Mouse (Mus musculus) embryo, embryonic 10 days (tissue): ENCODE results near the gene Nrtn.

ENCODE experiments used
- DNase-seq: peaks from one replicate; pipeline ENCODE4 v3.0.0-alpha.2; 2015; ENCODE audit warnings: low spot score

Nrtn gene

DNA sequence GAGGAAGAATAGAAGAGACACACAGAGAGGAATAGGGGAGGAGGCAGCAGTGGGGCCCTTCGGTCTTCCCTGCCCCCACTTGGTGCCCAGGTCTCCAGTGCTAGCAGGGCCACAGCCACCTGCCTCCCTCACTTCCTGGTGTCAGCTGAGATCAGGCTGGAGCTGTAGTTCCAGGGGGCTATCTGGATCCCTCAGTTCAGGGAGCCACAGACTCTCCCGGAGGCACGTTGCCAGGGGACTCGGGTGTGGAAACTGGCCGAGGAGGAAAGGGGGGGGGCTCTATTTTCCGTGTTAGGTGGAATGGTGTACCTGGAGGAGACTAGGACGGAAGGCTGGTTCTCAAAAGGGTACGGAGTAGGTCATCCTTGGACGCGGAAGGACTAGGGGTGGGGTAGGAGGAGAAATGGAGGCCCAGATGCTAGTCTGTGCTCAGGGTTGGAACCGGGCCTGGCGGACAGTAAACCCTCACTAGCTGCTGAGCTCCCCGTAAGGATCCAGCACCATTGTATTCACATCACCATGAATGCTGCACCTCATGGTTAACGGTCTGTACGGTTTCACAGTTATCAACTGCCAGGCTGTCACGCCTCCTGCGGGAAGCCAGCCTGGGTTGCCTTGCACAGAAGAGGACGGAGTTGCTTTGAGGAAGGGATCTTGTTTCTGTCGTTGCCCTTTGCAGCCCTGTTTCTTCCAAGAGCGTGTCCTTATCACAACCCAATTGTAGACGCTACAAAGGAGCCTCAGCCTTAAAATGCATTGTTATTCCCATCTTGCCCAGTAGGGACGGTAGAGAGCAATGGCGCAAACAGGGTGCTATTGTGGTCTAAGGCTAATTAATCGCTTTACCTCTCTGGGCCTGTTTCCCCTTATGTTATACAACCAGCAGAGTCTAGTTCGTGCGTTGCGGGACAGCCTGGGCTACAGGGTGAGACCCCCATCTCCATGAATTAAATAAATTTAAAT is 5.7 kb upstream of the Nrtn start:
- peak; percentile 78 for DNase-seq

DNA sequence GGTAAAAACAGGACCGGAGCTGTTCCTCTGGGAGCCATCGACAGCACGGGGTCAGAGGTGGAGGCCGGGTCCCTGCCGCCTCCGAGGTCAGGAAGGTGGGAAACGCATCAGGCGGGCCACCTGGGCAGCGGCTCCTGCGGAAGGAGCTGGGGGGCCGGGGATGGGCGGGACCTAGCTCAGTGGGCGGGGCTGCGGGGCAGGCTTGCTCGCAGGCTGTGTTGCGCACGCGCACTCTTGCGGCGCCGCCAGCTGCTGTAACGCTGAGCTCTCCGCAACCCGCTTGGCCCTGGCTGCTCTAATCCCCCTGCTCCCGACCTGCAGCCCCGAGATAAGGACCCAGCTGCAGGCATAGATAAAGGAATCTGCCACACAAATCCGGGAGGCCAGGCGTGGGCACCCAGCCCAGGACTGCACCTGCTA is 4.7 kb upstream of the Nrtn start:
- DNase-seq = peak; percentile 95

DNA sequence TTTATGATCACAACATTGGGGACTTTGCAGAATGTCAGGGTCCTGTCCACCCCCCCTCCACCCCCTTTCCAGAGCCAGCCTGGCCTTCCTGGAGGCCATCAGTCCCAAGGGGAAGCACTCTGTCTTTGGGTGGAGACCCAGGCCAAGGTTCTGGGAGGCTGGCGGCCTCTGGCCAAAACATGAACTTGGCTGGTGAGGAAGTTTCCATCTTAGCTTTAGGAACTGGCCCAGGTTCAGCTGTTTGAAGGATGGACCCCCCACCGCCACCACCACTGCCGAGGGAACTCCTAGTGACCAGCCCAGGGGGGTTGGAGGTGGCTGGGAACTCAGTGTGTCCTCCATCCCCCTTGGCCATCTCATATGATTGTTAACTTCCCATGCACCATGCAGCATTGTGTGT is 3.7 kb upstream of the Nrtn start:
- DNase-seq = no peak

DNA sequence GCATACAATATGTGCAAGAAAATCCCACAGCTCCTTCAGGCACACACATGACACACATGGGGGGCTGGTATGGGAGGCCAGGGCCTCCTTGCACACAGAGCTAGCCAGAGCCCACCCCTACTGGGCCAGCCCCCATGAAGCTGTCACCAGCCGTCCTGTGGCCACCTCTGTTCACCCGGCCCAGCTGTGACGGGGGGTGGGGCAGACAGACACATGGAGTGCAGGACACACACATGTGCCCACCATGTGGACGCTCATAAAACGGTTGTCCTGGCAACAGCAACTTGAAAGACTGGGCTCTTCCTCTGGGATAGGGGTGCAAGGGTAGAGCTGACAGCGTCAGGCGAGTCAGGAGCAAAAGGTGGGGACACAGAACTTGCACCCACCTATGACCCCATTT is 1.9 kb upstream of the Nrtn start:
- DNase-seq = peak; percentile 44

DNA sequence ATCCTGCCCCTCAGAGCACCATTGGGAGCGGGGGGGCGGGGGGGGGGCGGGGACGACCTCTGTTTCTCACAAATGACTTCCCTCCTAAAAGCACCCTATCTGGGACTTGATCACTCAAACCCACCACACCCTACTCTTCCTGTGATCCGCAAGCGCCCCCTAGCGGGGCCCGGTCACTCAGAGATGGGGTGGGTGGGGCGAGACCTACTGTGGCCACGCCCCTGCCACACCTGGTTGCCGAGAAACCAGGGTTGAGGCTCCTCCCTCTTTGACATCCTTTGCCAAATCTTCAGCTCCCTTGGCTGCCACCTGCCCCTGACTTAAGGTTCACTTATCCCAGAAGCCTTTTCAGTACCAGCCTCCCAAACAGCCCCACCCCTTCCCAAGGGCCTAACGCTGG is 802 bp upstream of the Nrtn start:
- peak; percentile 52 for DNase-seq

DNA sequence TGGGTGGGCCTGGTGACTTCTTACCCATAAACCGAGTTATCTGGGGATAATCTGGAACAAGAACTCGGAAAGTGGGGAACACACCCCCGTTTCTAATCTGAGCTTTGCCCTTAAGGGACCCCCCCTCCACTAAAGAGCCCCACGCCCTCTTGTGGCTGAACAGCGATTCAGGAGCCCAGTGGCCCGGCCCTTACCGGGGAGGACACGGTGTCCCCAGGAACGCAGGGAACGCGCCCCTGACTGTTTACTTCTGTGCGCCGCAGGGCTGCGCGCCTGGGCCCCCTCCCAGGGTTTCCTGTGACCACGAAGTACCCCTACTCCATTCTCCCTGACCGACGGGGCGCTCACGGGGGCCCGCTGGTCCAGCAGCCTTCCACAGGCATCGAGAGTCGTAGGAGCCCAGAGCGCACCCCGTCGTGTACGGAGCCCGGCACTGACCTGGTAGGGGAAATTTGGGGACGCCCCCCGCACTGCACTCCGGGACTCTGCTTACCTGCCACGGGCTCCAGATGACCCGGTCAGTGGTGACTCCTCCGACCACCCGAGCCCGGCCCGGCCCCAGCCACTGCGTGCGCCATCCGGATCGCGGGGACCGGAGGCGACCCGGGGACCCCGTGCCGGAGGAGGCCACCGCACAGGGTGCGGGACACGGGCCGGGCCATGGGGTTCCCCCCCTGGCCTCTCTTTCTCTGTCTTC is 479 bp downstream of the Nrtn start:
- DNase-seq = peak; percentile 23

DNA sequence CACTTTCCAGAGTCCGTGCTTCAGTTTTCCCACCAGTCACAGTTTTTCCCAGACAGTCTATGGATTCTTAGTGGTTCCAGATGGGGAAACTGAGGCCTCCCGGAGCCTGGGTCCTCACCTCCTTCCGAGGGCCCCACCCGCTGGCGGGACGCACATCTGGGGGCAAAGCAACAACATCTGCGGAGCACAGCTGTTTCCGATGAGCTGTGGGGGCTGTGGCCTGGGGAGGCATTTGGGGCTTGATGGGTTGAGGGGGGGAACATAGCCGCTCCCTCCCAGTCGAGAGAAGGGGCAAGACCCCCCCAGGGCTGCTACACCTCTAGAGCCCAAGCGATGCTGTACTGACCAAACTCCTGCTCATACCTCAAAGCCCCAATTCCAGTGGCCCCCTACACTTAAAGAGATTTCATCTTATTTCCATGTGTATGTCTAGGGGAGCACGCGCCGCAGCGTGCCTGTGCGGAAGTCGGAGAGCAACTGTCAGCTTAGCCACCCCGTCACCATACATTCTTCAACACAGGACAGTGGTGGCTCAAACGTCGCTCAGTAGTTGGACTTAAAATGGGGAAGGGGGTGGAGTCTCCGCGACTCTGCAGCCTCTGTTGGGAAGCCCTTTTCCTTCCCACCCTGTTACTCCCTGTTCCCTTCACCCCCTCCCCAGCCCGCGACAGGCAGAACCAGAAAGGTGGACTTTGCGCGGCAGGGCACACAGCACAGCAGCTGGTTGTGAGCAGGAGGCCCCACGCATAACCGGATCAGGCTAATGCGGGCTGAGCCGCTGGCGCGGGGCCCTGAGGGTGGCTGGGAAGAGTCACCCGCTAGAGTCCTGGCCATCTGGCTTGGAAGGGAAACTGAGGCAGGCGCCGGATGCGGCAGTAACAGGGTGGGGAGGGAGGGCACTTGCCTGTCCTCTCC is 2.8 kb downstream of the Nrtn start:
- DNase-seq = peak; percentile 37

DNA sequence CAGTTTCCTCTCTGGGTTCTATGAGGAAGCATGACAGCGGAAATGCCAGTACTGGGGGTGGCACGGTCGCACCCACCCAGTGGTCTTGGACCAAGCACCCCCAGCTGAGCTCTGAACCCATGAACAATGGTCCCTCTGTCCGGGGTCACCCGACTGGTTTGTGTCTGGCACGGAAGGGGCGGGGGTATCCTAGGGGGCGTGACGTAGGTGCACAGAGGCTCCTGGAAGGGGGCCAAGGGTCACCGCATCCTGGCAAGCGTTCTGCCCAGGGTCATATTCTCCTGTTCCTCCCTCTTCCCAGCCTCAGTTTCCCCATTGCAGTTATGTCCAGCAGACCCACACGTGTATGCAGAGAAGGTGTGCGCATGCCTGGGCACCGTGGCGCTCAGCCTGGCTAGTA is 3.9 kb downstream of the Nrtn start:
- DNase-seq = no peak

DNA sequence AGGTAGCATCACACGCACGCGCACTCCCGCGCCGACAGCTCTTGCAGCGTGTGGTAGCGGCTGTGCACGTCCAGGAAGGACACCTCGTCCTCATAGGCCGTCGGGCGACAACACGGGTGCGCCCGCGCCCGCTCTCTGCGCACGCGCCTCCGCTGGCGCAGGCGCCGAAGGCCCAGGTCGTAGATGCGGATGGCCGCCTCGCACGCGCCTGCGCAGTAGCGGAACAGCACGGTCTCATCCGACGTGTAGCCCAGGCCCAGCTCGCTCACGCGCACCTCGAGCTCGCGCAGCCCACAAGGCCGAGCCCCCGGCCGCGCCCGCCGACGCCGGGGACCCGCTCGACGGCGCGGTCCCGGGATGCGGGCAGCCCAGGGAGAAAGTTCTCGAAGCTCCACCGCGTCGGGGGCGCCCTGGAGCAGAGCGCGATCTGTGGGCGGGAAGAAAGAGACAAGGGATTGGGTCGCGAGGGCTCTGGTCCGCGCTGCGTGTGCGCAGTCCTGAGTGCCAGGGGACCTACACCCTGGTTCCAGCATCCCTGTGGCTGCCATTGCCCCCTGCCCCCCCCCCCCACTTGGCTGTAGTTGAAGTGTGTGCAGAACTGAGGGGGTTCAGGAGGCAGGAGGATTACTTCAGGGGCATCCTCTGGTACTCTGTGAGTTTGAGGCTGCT is 5.8 kb downstream of the Nrtn start:
- peak; percentile 77 for DNase-seq

DNA sequence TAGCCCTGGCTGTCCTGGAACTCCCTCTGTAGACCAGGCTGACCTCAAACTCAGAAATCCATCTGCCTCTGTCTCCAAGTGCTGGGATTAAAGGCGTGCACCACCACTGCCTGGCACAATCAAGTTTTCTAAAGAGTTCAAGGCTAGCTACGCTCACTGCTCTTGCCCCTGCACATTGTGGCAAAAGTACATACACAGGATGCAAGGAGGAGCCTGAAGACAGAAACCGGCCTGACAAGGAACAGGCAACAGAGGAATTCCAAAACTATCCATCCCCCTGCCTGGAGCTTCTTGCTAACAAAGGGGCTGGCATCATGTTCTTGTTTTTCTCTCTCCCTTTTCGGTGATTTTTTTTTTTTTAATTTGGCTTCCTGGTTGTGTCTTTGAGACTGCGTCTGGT is 13.2 kb downstream of the Nrtn start:
- no peak for DNase-seq

DNA sequence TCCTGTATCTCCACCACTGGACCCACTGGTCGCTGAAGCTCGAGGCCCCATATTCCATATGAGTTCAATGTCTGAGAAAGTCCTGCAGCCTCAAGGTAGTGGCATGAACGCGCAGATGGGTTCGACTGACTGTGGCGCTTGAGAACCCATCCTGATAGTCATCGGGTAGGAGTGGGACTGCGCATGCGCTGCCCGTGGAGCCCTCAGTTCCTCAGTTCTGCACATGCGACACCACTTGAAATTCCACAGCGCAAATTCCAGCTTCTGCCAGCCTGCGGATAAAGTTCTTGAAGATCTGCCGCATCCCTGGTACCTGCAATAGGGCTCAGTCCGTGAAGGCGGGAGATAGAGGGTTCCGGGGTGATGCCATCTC is 16.6 kb downstream of the Nrtn start:
- DNase-seq = no peak

DNA sequence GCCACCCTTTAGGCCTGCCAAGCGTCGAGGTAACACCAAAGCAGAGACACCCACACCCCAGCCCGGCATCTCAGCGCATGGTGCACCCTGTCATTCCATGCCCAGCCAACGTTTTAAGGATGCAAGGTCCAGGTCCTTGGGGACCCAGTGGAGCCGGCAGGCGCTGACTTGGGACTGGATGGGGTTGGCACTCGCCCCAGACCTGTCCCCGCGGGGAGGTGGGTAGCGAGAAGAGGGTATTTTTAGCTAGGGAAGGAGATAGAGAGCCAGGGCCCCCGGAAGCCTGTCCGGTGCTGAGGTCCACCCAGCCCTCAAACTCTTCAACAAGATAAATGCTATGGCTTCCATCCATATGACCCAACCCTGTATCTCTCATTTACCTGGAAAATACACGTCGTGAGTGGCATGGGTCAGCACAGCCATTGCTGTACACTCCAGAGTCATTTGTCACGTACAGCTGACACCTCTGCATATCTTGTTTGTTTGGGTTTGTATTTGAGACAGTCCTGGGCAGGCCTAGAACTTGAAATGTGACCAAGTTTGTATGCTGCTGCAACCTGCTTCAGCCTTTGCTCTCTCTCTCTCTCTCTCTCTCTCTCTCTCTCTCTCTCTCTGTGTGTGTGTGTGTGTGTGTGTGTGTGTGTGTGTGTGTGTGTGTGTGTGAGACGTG is 17.1 kb downstream of the Nrtn start:
- no peak for DNase-seq

DNA sequence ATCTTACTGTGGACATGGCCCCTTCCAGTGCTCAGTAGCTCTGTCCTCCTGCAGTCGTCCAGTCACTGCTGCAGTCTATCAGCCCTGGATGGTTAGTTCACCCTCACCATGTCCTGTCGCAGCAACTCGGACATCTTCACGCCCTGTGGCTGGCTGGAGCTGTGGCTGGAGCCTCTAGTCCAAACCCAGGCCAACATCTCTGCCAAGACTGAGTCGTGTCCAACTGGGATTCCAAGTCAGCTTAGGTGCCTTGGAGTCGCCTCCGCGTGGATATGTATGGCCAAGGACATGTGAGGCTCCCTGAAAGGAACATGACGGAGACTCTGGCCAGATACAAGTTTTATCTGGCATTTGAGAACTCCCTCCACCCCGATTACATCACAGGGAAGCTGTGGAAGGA is 19.1 kb downstream of the Nrtn start:
- DNase-seq = no peak

DNA sequence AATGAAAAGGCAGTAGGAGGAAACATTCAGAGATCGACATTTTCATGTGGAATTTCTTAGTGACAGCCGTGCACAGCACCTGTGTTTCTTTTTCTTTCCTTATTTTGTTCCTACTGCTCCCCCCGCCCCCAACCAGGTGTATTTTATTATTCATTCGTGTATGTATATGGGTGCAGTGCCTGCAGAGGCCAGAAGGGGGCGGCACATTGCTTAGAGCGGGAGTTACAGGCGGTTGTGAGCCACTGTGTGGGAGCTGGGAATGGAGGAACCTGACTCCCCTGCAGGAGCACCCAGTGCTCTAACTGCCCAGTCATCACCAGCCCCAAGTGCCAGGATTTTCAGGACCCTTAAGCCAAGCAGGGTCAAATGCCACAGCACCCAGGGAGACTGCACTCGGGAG is 20.8 kb downstream of the Nrtn start:
- no peak for DNase-seq

DNA sequence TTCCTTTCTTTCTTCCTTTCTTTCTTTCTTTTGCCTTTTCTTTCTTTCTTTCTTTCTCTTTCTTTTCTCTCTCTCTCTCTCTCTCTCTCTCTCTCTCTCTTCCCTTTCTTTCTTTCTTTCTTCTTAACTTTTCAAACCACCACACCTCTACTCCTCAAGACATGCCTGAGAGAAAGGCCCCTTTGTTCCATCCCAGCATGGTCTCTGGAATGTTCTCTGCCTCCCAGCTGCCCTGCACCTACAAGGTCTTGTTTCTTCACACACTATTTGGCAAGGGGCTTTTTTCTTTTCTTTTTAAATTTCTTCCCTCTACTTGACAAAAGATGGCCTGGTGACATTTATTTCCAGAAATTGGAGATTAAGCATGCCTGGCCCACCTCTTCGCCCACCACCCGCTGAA is 27.7 kb downstream of the Nrtn start:
- DNase-seq = no peak

DNA sequence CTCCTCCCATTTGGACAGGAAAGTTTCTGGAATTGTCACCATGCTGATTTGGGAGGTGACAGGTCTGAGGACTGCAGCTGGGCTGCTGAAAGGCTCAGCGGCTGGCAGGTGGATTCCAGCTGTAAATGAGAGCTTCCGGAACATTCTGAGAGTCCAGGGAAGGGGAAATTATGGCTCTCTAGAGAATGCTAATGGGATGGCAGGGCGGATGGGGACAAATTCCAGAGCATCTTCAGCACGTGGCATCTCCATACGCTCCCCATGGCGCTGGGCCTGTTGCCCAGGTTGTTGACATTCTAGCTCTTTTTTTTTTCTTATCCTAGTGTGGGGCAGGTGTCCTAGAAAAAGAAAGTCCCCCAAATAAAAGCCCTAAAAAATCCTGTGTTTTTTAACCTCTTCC is 28.2 kb downstream of the Nrtn start:
- no peak for DNase-seq

DNA sequence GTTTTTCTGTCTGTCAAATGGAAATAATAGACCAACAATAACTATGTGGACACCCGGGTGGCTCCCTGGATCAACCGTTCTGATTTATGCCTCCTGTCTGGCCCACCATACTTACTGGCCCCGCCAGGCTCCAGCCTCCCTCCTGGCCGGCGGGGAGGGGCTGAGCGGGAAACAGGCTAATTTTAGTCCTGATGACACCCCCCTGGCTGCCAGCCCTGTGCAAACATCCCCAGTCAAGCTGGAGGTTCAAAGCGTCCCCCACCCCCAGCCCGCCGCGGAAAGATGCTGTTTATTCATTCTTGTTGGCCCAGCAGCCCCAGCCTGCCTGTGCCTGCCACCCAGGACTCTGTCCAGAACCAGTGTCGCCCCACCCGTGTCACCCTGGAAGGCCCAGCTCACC is 29.2 kb downstream of the Nrtn start:
- no peak for DNase-seq

DNA sequence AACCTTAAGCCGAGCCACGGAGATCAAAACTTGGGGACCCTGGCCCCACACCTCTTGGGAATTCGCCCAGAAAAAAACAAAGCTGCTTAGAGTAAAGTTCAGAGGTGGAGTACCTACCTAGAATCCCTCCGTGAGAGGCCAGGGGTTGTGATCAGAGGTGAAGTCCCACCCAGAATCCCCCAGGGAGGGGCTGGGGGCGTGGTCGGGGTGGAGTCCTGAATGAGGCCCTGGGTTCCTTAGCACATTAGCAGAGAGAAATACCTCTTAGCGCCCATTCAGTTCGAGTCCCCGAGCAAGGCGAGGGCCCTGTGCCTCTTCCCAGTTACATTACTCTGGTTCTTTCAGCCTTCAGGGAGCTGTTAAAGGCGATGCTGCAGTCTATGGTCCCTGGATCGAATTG is 29.7 kb downstream of the Nrtn start:
- no peak for DNase-seq

DNA sequence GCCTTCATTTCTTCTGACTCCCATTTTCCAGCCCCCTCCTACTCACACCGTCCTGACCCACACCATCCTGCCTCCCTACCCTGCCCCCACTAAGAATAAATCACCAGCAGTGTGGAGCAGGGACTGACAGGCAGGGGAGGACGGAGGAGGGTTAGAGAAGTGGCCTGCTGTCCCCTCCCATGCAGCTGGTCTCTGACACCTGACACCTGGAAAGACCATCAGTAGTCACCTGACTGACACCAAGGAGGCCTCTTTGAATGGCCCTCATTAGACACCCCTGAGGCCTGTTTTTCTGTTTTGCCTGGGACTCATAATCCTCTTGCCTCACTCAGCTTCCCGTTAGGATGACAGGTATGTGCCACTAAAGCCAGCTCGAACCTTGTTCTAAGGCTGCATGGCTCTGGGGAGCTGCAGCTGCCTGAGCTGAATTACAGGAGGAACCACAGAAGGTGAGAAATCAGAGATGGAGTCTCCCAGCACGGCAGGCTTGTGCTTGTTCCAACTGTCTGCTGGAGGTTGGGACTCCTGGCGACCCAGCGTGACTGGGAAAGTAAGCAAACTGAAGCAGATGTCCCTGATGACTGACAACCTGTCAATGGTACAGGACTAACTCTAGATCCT is 30.2 kb downstream of the Nrtn start:
- DNase-seq = peak; percentile 62

DNA sequence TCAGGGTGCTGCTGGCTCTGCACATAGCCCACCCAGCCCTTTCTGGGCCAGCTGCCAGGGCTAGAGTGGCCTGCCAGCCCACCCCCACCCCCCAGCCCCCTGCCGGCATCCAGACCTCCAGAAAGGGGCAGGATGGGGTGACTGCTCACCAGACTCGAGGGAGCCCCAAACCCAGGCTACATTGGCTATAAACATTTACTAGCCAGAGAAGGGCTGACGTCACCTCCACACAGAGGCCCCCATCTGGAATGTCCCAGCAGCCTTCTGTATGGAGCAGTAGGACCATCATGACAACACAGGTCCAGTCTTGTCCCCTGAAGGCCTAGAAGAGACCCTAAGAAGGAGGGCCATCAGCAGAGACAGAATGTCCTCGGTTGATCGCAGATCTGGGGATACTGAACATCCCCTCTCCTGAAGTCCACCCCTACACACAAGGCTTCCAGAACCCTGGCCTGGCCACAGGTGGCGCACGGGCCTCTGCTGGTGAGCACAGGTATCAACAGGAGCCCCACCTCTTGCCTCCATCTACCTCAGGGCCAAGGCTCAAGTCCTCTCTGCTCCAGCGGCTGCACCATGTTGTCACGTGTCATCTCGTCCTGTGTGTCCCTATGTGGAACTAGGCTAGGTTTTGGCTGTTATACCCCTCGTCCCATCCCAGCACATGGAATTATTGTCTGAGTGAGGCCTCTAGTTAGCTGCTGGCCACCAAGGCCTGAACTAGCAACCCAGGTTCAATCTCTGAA is 33.7 kb downstream of the Nrtn start:
- DNase-seq = no peak
